Mouse (Mus musculus) T-cell, adult 2 months (primary cell): Measurements from ENCODE around the gene Ncam1.

ENCODE experiments used
- DNase-seq: peaks from one replicate; pipeline ENCODE4 v3.0.0; 2022; ENCODE audit warnings: low spot score

Ncam1 gene

GRCm38 (mm10) chr9:49675696-49676465, 122.8 kb downstream of the Ncam1 start:
- DNase-seq, result no peak

GRCm38 (mm10) chr9:49672646-49673199, 126.0 kb downstream of the Ncam1 start:
- no peak for DNase-seq

- no peak for DNase-seq
These were observed 131.7 kb downstream of the Ncam1 start for GRCm38 (mm10) chr9:49667066-49667465.

GRCm38 (mm10) chr9:49665361-49665760, 133.4 kb downstream of the Ncam1 start:
- no peak for DNase-seq

GRCm38 (mm10) chr9:49663927-49664320, 134.8 kb downstream of the Ncam1 start:
- DNase-seq, result no peak

- DNase-seq, result no peak
These were observed 135.5 kb downstream of the Ncam1 start for GRCm38 (mm10) chr9:49662958-49663926.

GRCm38 (mm10) chr9:49661480-49661879, 137.2 kb downstream of the Ncam1 start:
- no peak for DNase-seq

GRCm38 (mm10) chr9:49658381-49658856, 140.3 kb downstream of the Ncam1 start:
- DNase-seq, result no peak

- no peak for DNase-seq
These were observed 144.3 kb downstream of the Ncam1 start for GRCm38 (mm10) chr9:49654470-49654869.

GRCm38 (mm10) chr9:49653478-49654245, 145.1 kb downstream of the Ncam1 start:
- no peak for DNase-seq

- DNase-seq, result no peak
These were observed 154.4 kb downstream of the Ncam1 start for GRCm38 (mm10) chr9:49644296-49644695.

- no peak for DNase-seq
These were observed 158.0 kb downstream of the Ncam1 start for GRCm38 (mm10) chr9:49640764-49641163.

- DNase-seq, result no peak
These were observed 158.6 kb downstream of the Ncam1 start for GRCm38 (mm10) chr9:49640142-49640541.

- DNase-seq, result no peak
These were observed 160.8 kb downstream of the Ncam1 start for GRCm38 (mm10) chr9:49637955-49638354.

GRCm38 (mm10) chr9:49635668-49636326, 162.9 kb downstream of the Ncam1 start:
- DNase-seq, result no peak

- DNase-seq, result no peak
These were observed 166.1 kb downstream of the Ncam1 start for GRCm38 (mm10) chr9:49632591-49632990.

- DNase-seq, result no peak
These were observed 168.4 kb downstream of the Ncam1 start for GRCm38 (mm10) chr9:49630336-49630735.

GRCm38 (mm10) chr9:49624910-49625309, 173.8 kb downstream of the Ncam1 start:
- DNase-seq, result no peak

GRCm38 (mm10) chr9:49623934-49624505, 174.7 kb downstream of the Ncam1 start:
- DNase-seq, result no peak

GRCm38 (mm10) chr9:49622928-49623676, 175.6 kb downstream of the Ncam1 start:
- DNase-seq, result no peak
